Mouse (Mus musculus): ENCODE results near the gene Brpf1.

The Brpf1 gene

DNA sequence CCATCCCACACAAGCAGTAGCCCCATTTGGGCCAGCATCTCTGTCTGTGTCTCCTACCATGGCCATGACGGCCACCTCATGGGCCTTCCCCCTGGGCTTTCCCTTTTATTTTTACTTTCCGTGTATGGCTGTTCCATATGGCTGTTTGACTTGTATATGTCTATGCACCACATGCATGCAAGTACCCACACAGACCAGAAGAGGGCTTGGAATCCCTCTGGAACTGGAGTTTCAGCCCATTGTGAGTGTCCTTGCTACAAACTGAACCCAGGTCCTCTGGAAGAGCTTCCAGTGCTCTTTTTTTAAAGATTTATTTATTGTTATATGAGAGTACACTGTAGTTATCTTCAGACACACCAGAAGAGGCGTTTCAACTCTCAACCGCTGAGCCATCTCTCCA is 54.5 kb downstream of the Brpf1 start:
- DNase-seq, result no peak

DNA sequence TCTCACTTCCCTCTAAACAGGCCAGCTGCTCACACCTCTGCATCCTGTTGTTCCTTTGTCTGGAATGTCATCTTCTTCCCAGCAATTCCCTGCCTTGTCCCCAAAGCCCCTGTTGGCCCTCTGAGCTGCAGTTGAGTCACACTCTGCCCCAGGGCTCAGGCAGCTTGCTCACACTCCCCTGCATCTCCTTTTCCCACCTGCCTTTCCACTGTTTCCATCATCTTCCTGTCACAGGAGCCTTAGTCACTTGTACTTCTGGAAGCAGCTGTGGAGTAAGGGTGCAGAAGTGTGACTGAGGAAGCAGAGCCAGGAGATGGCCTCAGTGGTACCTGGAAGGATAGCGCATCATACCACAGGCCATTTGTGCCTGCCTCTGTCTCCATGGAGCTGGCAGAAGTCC is 55.3 kb downstream of the Brpf1 start:
- no peak for DNase-seq

DNA sequence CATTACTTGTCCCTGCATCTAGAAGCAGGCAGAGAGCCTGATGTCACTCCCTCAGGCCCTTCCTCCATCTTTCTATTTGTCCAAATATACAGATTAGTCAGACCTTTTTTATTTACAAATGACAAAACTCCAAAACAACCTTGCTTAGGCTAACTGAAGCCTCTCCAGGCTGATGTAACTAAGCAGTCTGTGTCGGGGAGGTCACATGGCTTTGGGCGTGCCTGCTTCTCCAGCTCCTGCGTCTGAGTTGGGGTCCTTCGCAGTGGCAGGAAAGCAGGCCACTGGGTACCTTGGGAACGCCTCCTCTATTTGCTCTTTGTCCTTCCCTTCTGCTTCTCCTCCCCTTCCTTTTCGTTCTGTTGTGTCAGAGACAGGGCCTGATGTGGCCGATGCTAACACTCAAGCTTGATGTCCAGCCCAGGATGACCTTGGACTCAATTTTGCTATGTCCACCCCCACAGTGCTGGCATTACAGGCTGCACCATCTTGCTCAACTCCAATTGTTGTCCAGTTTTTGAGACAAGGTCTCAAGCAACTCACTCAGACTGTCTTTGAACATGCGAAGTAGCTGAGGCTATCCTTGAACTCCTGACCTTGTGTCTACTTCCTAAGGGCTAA is 57.7 kb downstream of the Brpf1 start:
- no peak for DNase-seq

DNA sequence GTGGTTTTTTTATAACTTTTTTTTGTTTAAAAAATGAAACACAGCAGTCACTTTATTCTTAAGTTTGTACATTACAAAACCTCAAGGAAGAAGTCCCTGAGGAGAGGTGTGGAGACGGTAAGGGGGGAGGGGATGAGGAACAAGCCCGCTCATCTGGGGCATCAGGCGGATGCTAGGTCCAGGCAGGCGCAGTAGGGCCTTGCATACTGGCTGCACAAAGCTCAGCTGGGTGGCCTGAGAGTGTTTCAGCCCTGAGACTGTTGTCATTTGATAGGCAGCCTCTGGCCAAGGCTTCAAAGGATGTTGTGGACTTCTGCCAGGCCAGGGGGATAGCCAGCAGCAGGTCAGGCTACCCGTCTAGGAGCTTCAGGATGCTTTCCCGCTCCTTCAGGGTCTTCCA is 59.7 kb downstream of the Brpf1 start:
- no peak for DNase-seq

DNA sequence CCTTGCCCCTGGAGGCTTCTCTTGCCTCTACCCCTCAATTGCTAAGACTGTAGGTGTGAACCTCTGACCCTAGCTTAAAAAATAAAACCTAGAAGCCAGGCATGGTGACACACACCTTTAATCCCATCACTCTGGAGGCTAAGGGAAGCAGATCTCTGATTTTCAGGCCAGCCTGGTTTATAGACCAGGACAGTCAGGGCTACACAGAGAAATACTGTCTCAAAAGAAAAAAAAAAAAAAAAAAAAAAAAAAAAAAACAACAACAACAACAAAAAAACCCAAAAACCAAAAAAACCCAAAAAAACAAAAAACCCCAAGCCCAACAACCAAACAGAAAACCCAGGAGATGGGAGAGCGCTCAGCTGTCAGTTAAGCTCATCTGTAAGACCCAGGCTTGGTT is 60.6 kb downstream of the Brpf1 start:
- no peak for DNase-seq

DNA sequence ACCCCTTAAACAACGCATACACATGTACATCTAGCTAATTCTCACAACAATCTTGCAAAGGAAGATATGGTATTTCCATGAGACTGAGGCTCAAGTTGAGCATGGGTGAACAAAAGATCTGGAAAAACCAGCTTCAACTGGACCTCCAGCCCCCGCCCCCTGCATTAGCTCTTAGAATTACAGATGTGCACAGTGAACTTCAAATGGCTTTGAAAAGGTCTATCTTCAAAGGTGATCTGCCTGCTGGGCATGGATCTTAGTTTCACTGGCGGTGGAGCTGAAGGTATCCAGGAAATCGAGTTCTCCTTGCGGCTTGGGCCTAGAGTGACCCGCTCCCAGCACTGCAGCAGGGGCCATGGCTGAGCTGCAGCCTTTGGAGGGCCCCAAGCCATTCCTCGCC is 61.2 kb downstream of the Brpf1 start:
- no peak for DNase-seq

DNA sequence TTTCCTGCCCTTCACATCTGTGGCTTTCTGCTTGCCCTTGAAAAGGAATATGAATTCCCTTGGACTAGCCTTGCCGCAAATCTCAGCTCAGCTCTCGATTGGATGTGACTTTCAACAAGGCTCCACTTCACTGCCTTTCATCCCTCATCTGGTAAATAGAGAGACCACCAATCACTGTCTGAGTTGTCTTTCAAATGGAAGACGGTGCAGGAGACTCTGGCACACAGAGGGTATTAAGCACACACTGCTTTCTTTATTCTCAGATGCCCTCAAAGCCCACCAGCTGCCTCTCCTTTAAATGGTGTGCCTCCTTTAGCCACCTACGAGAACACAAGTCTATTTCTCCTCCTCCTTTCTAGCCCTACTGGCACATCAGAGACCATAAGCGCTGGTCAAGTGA is 61.6 kb downstream of the Brpf1 start:
- no peak for DNase-seq

DNA sequence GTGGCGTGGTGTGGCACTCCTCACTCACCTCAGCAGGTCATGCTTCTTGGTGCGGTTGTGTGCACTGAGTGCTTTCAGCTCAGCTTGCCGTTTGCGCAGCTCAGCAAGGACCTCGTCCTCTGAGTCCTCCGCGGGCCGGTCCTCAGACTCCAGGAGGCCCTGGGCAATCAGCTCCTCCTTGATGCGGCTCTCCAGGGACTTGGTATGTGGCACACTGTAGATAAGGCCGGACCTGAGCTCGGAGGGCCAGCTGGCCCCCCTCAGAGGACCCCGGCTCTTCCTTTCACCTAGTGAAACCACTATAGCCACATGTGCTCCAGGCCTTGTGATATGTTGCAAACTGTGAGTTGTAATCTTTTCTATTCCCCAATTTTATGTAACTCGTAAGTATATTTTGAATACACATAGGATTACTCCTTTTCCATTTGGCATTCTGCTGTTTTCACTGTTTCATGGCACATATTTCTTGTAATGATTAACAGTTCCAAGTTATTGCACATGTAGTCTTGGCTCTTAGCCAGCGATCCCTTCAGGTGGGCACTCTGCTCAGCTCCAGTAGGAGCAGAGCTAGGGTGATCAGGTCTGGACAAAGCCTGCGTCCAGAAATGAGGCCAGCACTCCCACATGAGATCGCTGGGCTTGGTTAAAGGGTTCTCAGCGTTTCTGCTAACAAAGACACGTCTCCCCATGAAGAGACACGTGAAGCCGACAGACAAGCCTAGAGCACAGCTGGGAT is 63.4 kb downstream of the Brpf1 start:
- DNase-seq, result no peak

DNA sequence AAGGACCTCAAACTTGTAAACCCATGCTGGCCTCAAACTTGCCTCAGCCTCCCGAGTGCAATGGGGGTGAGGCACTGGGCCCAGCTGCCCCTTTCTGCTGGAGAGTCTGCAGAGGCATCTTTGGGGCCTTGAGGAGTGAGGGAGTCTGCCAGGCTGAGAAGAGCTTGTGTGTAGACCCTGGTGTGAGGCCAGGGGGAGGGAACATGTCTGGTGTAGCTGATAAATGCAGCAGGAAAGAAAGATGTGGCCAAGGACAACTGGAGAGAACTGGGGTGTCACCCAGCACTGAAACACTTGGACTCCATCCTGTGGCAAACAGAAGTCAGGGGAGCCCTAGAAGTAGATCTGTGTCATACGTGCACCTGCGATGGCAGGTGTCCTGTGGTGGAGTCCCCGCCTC is 66.6 kb downstream of the Brpf1 start:
- no peak for DNase-seq
